Mouse (Mus musculus) midbrain, embryonic 10.5 days (tissue): Measurements from ENCODE around the gene Pigz. TPM values are rescaled to one million over a fixed set of nuclear protein-coding genes. Genes with fewer than 3 reads are reported as not detected.

Source experiments
- DNase-seq: peaks from one replicate; pipeline ENCODE4 v3.0.0-alpha.2; 2017; ENCODE audit warnings: low spot score
- H3K27ac ChIP-seq: fragments of 300-500 bp; sonication (generic); replicated peaks from 2 replicates; pipeline ENCODE4 v1.5.1; 2016; ENCODE audit warnings: mild to moderate bottlenecking
- H3K27me3 ChIP-seq: fragments of 300-500 bp; sonication (generic); 2 replicates; pipeline ENCODE4 v1.6.1; 2016; ENCODE audit warnings: low read depth, mild to moderate bottlenecking; ENCODE audit not compliant: poor library complexity, severe bottlenecking
- H3K36me3 ChIP-seq: fragments of 300-500 bp; sonication (generic); 2 replicates; pipeline ENCODE4 v1.6.1; 2016; ENCODE audit warnings: mild to moderate bottlenecking, moderate library complexity
- H3K4me1 ChIP-seq: fragments of 300-500 bp; sonication (generic); 2 replicates; pipeline ENCODE4 v1.6.1; 2016
- H3K4me3 ChIP-seq: fragments of 300-500 bp; sonication (generic); 2 replicates; pipeline ENCODE4 v1.5.1; 2016; ENCODE audit warnings: mild to moderate bottlenecking, moderate library complexity
- H3K9me3 ChIP-seq: fragments of 300-500 bp; sonication (generic); replicated peaks from 2 replicates; pipeline ENCODE4 v1.6.1; 2016; ENCODE audit warnings: mild to moderate bottlenecking
- WGBS: fragments of 180-500 bp; shearing (Covaris S2); methylation state at CpG from one replicate; pipeline ENCODE4 v1.1.7; 2016; 5-methylcytosine and 5-hydroxymethylcytosine counted together
- microRNA-seq: library from miRNA; unstranded; fragments of <30 nt; microRNA quantifications from one replicate; pipeline ENCODE4, GENCODE M21; 2017
- polyA plus RNA-seq: library from polyadenylated mRNA; unstranded; fragments of >200 nt; fragmentation: Nextera tagmentation; extraction: Ambion mirVana; gene quantifications from 2 replicates; pipeline ENCODE4 v1.2.1, GENCODE M21; 2016

The Pigz gene
- polyA plus RNA-seq, 1 experiment from 2014 or later = 1.8 TPM

GRCm38 (mm10) chr16:31979501-31979900, 45.9 kb downstream of the Pigz start:
- Histone ChIP-seq H3K27me3 (no peaks in the 10 kb centered on the region), H3K9me3 (no peaks in the 10 kb centered on the region), H3K36me3 (peaks cover 81% of the 10 kb centered on the region), H3K4me1 (no peaks in the 10 kb centered on the region), H3K4me3 (no peak overlapping the region), H3K27ac (no peak overlapping the region)
- DNase-seq = no peak
- 92% methylated on average over 3 of the region's 3 CpGs for WGBS

DNA sequence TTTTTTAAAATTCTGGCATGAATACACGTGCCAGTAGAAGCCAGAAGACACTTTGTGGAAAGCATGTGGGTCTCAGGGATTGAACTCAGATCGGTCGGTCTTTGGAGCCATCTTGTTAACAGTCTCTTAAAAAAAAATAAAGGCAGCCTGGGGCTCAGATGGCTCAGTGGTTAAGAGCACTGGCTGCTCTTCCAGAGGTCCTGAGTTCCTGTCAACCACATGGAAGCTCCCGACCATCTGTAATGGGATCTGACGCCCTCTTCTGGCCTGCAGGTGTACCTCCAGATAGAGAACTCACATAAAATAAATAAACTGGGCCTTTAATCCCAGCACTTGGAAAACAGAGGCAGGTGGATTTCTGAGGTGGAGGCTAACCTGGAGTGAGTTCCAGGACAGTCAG, 47.3 kb downstream of the Pigz start:
- Histone ChIP-seq H3K4me3 (no peak overlapping the region), H3K27ac (no peak overlapping the region), H3K9me3 (no peaks in the 10 kb centered on the region), H3K4me1 (no peaks in the 10 kb centered on the region), H3K27me3 (no peaks in the 10 kb centered on the region), H3K36me3 (peaks cover 79% of the 10 kb centered on the region)
- 81% methylated on average over 5 of the region's 5 CpGs for WGBS
- DNase-seq = no peak

DNA sequence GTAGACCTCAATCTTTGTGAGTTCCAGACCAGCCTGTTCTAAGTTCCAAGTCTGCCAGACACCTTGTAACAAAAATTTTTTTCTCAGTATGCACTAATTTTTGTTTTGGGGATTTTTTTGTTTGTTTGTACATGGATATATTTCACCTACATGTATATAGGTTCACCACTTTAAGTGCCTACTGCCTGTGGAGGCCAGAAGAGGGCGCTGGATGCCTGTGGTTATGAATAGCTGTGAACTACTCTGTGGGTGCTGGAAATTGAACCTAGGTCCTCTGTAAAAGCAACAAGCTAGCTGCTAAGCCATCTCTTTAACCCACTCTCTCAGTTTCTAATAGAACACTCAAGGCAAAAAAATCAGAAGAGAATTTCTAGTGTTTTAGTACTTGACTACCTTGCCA, 58.4 kb downstream of the Pigz start:
- H3K36me3 ChIP-seq = peaks cover 69% of the 10 kb centered on the region

GRCm38 (mm10) chr16:31993195-31993594, 59.5 kb downstream of the Pigz start:
- H3K27ac ChIP-seq = no peak overlapping the region
- H3K4me3 ChIP-seq = no peak overlapping the region
- 93% methylated on average over 4 of the region's 4 CpGs for WGBS
- DNase-seq = no peak
- H3K4me1 ChIP-seq = no peaks in the 10 kb centered on the region
- peaks cover 65% of the 10 kb centered on the region for H3K36me3 ChIP-seq
- no peaks in the 10 kb centered on the region for H3K27me3 ChIP-seq
- H3K9me3 ChIP-seq = no peaks in the 10 kb centered on the region

More for the DNA sequence above, 58.4 kb downstream of the Pigz start:
- Histone ChIP-seq H3K27ac (no peak overlapping the region), H3K9me3 (no peaks in the 10 kb centered on the region), H3K4me1 (no peaks in the 10 kb centered on the region), H3K4me3 (no peak overlapping the region), H3K27me3 (no peaks in the 10 kb centered on the region)
- DNase-seq = no peak
- WGBS = 47% methylated on average over 1 of the region's 1 CpGs

GRCm38 (mm10) chr16:31993946-31994345, 60.3 kb downstream of the Pigz start:
- Histone ChIP-seq H3K9me3 (no peaks in the 10 kb centered on the region), H3K4me3 (no peak overlapping the region), H3K27me3 (no peaks in the 10 kb centered on the region), H3K36me3 (peaks cover 62% of the 10 kb centered on the region), H3K27ac (no peak overlapping the region), H3K4me1 (no peaks in the 10 kb centered on the region)
- no peak for DNase-seq

Small RNA genes lying within 50 kb of the gene (microRNA-seq; reads per million reads assigned to microRNA genes)
- not detected for gene Gm26269

Other genes with a start within 250 kb of the Pigz start
- gene Meltf, start 55.0 kb upstream of the Pigz start, polyA plus RNA-seq = 0.10 TPM in 1 of 2 replicates, not detected in the other
- gene 0610012G03Rik, start 14.6 kb downstream of the Pigz start, polyA plus RNA-seq = 92.8 TPM in 2 replicates
- gene Ncbp2, start 14.7 kb downstream of the Pigz start, polyA plus RNA-seq = 141 and 147 TPM in 2 replicates
- 18.4 and 21.1 TPM in 2 replicates for gene Senp5, start 69.4 kb downstream of the Pigz start, polyA plus RNA-seq
- 40.8 and 45.1 TPM in 2 replicates for gene Pak2, start 145.5 kb downstream of the Pigz start, polyA plus RNA-seq
- 148 and 153 TPM in 2 replicates for gene Pigx, start 165.9 kb downstream of the Pigz start, polyA plus RNA-seq
- 36.2 and 38.3 TPM in 2 replicates for gene Cep19, start 165.9 kb downstream of the Pigz start, polyA plus RNA-seq
- gene Nrros, start 231.7 kb downstream of the Pigz start, polyA plus RNA-seq = 8.9 and 9.1 TPM in 2 replicates
- 0.25 TPM in 1 of 2 replicates, not detected in the other for gene Bex6, start 246.0 kb downstream of the Pigz start, polyA plus RNA-seq